Mouse (Mus musculus) neural tube, embryonic 10.5 days (tissue): ENCODE results near the gene Creb3l4.
A peak's percentile ranks its signal among the peaks of the same experiment; 100 is the strongest.
"Not testable (repeated sequence)": the region's sequence is repeated elsewhere in the genome, so short reads cannot be mapped to it uniquely, and the experiment has no call there.

Source experiments
- DNase-seq: peaks from one replicate; pipeline ENCODE4 v3.0.0-alpha.2; 2017; ENCODE audit warnings: low spot score; ENCODE audit errors: extremely low spot score

The Creb3l4 gene

DNA sequence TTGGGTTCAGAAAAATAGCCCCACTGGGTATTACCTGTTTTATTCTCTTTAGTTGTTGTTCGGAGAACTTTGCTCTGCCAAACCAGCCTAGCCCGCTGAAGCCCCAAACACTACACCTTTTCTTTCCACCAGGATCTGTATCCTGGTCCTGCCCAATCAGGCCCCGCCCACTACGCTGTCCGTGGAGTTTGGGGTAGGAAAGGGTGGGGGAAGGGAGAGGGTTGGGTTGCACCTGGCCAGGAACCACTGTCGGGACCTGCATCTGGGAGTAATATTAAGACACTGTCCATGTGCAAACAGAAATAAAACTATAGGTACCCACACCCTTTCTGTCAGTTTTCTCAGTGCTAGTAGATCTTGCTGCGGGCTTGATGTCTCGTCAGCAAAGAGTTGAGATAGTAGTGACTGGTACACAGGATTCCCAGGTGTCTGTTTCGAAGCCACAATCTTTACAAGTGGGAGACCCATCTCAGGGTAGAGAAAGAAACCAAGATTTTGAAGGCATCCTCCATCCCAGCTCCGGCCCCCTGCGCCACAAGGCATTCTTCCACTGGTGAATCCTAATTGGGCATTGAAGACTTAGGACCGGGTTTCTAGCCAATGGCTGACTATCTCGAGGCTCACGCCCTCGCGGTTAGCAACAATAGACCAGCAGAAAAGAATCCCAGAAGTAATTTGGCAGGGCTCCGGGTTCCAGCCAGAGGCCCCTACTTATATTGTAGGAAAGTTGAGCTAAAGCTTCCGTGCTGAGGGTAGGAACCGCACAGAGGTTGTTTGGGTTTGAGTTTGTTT is at the start of gene Creb3l4:
TSS of gene Creb3l4 (minus strand) at position 529 of the 792 bp plus-strand sequence.
- DNase-seq = peak; percentile 69

DNA sequence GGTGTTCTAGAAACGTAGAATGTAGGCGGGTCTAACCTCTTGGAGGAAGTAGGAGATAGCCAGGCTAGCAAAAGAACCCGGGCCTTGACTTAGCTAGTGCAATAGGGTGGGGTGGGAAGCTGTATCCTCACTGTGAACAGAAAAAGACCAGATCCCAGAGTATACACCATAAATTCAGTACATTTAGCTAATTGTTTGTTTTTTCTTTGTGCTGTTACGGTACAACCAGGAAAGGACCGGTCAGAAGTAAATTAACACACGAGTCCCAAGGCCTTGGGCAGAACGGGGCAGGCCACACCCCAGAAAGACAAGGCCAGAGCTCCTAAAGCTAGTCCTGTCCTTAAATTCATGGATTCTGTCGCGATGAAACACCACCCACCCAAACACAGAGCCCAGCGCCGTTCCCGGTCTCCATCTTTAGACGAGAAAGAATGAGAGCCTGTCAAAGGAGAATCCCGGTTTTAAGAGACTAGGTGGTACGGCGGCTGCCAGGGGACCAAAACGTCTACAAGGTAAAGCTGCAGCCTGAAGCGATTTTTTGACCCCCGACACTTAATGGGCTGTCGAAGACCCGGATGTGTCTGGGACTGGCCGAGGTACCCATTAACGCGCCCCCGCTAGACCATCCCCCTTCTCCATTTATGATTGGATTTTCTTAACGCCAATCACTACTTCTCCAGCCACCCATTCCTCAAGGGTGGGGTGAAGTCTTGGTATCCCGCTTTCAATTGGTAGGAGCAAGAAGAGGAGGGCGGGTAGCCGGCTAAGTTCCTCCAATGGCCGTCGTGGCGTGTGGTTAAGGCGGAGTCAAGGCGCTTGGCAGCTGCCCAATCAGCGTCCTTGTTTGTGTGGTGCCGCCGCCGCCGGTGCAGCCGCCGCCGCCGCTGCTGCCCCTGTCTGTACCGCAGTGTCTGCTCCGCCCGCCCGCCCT is 49.3 kb upstream of the Creb3l4 start, which contains the start of gene Gatad2b:
TSS of gene Gatad2b (plus strand) at position 834 of the 931 bp plus-strand sequence.
- DNase-seq = peak; percentile 100

DNA sequence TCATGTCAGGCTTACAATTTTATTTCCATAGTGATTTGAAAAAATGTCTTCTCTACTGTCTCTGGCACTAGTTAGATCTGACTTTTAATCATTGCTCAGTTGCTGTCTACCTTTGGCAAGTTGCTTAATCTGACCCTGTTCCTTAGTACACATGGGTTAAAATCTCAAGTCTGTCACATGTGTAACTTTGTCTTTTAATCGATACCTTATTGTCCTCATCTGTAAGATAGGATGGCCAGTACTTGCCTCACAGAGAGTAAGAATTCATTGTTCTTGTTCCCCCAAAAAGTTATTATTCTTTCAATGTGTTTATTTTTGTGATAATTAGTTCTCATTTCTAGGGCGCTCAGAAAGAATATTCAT is 48.7 kb upstream of the Creb3l4 start:
- no peak for DNase-seq

DNA sequence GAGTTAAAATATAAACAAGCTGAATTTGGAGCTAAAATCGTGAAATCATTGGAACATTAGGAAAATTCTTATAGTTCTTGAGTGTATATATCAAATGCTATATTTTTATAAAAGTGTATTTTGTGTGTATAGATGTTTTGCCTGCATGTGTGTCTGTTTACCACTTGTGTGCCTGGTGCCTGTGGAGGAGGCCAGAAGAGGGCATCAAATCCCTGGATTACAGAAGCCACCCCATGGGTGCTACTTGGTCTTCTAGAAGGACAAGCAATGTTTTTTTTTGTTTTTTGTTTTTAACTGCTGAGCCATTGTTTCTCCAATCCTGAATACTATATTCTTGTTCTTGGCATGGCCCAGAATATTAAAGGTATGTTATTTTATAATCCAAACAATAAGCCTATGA is 47.3 kb upstream of the Creb3l4 start:
- DNase-seq = no peak

DNA sequence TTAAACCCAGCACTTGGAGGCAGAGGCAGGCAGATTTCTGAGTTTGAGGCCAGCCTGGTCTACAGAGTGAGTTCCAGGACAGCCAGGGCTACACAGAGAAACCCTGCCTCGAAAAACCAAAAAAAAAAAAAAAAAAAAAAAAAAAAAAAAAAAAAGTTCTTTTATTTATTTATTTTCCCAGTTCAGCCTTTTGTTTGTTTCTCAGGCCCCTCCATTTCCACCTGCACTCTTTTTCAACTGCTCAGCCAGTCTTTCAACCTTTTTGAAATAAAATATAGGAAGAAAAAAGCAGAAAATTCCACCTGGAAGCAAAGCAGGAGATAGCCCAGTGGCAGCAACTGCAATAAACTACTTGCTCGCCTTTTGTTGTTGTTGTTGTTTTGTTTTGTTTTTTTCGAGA is 46.1 kb upstream of the Creb3l4 start:
- not testable (repeated sequence) for DNase-seq

DNA sequence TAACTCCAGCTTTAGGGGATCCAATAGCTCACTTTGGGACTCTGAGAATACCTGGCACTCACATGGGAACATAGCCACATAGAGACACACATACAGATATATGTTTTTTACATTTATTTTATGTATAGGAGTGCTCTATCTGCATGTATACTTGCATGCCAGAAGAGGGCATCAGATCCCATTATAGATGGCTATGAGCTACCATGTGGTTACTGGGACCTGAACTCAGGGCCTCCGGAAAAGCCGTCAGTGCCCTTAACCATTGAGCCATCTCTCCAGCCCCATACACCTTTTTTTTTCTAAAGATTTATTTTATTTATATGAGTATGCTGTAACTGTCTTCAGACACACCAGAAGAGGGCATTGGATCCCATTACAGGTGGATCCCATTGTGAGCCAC is 40.8 kb upstream of the Creb3l4 start:
- no peak for DNase-seq

DNA sequence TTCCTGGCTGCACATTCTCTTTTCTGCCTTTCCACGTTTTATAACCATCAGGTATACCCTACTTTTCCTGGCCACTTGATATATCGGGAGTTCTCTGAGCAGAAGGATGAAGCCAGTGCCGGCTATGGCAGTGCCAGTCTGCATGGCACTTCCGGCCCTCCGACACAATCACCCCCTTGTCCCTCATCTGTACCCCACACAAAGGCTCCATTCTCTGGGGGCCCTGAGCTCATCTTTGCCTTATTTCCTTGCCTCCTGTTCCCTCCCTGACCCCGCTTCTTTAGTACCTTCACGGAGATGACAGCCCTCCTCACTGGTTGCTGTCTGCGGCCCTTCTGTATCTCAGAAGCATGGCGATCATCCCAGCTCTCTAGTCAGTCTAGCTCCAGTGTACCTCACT is 37.4 kb upstream of the Creb3l4 start:
- no peak for DNase-seq

DNA sequence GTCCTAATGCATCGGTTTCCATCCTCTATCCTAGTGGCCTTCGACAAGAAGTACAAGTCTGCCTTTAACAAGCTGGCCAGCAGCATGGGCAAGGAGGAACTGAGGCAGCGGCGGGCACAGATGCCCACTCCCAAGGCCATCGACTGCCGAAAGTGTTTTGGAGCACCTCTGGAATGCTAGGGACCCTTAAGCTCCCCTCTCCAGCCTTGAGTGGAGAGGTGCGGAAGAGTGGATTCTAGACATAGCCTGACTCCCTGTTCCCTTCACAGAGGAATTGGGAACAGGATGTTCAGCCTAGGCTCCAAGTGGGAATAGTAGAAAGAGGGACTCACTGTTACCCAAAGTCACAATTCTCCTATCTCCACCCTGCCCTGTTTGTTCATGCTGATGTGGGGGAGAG is 36.4 kb upstream of the Creb3l4 start:
- DNase-seq = no peak

DNA sequence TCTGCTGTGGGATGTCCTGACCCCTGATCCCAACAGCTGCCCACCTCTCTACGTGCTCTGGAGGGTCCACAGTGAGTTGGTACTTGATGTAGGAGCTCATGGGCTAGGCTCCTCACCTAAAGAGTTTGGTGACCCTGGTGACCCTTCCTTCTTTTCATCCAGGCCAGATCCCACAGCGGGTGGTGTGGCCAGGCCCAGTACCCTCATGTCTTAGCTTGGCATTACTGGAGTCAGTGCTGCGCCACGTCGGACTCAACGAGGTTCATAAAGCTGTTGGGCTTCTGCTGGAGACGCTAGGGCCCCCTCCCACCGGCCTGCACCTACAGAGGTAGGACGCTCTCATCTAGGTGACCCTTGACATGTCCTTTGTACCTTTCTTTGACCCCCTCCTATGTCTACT is 35.9 kb upstream of the Creb3l4 start:
- no peak for DNase-seq

DNA sequence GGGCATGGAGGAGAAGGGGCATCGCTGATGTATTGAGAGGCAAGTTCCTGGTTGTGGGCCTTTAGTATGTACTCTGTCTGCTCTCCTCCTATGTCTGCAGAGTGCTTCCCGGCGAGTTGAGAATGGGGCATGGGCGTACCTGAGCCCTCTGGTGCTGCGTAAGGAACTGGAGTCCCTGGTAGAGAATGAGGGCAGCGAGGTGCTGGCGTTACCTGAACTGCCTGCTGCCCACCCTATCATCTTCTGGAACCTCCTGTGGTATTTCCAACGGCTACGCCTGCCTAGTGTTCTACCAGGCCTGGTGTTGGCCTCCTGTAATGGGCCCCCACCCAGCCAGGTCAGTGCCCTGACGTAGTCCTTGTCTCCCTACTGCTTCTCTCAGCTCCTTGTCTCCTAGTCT is 34.9 kb upstream of the Creb3l4 start:
- DNase-seq = no peak

DNA sequence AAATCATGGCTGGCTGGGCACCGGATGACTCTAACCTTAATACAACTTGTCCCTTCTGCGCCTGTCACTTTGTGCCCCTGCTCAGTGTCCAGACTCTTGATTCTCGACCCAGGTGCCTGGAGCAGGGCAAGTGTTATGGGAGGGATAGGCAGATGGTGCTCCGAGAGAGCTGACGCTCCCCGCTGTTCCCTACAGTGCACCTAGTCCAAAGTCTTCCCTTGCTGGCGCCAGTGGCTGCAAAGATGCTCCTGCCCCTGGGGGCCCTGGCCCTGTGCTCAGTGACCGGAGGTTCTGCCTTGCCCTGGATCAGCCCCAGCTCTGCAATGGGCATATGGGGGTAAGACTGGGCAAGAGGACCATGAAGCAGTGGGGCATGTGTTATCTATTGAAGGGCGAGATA is 34.5 kb upstream of the Creb3l4 start:
- DNase-seq = no peak

DNA sequence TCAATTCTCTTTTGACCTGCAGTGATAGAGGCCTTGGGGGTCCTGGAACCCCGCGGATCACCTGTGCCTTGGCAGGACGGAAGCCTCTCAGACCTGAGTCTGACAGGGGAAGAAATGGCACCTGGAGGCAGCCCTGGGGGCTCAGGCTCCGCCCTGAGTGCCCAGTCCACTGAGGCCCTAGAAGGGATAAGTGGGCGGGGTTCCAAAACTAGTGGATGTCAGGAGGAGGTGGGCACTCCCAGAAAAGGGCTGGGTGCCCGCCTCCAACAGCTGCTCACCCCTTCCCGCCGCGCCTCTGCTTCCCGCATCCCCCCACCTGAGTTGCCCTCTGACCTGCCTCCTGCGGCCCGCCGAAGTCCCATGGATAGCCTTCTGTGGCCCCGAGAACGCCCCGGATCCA is 33.5 kb upstream of the Creb3l4 start:
- no peak for DNase-seq

DNA sequence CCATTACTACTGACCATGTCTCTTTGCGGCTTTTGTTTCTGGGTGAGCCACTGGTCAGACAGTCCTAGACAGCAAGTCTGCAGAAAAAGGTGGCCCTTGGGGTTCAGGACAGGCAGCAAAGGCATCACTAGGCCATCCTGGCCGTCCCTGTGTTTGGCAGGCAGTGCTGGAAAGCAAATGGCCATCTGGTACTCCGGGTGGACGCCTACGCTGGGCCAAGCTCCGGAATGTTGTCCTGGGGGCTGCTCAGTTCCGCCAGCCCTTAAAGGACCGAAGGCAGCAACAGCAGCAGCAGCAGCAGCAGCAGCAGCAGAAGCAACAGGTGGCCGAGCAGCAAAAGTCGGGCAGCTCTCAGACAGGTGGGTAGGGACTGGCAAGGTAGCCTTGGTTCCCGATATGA is 32.0 kb upstream of the Creb3l4 start:
- no peak for DNase-seq

DNA sequence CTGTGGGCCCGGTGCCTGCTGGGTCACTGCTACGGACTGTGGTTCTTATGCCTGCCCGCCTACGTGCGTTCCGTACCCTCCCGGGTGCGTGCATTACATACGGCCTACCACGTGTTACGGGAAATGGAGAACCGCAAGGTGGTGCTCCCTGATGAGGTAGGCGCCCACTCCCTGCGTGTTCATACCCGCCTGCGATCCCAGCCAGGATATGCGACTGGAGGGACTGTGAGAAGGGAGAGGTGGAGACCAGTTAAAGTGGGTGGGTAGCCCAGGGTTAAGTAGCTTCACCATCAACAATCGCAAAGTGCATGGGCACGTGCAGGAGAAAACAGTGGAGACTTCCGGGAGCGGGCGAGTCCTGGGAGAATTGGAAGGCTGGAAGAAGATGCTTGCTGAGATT is 30.5 kb upstream of the Creb3l4 start:
- DNase-seq = no peak

DNA sequence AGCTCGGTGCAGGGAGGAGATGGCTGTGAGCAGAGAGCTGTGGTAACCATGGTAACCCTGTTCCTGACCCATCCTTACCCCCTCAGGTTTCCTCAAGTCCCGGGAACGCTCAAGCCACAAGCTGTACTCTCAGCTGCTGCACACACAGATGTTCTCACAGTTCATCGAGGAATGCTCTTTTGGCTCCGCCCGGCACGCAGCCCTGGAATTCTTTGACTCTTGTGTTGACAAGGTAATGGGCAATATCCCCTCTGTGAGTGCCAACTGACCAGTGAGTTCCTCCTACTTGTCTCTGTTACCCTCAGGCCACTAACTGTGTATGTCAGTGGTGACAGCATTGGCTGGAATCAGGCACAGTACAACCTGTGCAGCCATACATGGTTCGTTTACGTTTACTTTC is 28.9 kb upstream of the Creb3l4 start:
- DNase-seq = no peak

DNA sequence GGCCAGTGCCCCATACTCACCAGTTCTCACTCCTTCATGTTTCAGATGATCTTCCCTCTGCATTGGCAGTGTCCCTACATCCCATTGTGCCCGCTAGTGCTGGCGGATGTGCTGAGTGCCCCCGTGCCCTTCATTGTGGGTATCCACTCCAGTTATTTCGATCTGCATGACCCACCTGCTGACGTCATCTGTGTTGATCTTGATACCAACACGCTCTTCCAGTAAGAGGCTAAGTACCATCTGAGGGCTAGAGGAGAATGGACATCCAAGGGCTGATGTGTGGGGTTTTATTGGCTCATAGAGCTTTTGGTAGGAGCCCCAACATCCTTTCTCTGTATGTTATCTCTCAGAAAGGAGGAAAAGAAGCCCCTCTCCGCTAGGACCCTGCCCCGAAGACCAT is 27.5 kb upstream of the Creb3l4 start:
- DNase-seq = no peak

DNA sequence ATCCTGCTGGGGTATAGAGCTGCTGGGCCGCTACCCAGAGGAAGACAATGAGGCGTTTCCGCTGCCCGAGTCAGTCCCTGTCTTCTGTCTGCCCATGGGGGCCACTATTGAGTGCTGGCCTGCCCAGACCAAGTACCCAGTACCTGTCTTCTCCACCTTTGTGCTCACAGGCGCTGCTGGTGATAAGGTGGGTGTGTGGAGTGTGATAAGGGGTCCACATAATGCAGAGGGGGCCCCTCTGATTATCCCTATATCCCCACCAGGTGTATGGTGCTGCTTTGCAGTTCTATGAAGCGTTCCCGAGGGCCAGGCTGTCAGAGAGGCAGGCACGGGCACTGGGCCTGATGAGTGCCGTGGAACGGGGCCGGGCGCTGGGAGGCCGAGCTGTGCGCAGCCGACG is 25.7 kb upstream of the Creb3l4 start:
- no peak for DNase-seq

DNA sequence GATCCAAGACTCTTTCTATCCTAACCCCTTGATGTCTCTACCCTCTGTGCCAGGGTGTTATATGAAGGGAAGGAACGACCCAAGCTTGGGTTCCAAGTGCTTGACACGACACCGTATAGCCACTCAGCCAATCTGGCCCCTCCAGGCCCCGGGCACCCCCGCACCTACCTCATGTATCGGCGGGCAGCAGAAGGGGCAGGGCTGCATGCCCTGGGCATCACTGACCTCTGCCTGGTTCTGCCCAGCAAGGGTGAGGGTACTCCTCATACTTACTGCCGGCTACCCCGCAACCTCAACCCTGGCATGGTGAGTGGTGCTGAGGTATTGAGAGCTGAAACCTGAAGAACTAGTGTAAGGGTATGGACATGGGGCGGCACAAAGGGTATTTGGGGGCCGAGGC is 24.9 kb upstream of the Creb3l4 start:
- DNase-seq = no peak

DNA sequence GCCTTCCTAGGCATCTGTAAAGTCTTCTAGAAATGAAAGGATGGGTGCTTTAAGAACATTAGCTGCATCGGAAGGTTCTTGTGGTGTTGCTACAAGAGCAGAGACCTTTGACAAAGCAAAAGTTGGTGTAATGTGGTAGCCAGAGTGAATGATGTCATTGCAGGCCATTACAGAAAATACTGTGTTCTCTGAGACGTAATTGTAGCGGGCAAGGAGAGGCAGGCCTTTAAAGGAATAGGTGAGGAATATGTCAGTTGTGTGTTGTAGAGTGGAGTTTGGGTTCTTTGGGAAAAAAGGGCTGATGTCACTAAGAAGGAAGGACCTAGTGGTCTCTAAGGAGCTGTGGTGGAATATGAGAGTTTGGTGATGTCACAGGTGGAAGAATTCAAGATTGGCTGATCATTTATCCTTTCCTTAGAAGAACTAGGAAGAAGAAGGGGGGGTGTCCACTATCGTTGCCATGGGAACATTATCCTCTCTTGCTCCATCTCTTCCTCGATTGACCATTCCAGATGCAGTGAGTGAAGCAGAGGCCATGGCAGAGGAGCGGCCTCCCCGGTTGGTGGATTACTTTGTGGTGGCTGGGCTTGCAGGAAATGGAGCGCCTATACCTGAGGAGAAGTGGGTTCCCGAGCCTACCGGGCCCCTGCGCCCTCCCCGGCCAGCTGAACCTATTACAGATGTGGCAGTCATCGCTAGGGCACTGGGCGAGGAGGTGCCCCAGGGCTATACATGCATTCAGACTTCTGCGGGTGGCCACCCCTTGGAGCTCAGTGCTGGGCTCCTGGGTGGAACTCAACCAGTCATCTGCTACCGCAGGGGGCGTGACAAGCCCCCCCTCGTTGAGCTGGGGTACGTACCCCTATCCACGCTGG is 23.8 kb upstream of the Creb3l4 start:
- no peak for DNase-seq

DNA sequence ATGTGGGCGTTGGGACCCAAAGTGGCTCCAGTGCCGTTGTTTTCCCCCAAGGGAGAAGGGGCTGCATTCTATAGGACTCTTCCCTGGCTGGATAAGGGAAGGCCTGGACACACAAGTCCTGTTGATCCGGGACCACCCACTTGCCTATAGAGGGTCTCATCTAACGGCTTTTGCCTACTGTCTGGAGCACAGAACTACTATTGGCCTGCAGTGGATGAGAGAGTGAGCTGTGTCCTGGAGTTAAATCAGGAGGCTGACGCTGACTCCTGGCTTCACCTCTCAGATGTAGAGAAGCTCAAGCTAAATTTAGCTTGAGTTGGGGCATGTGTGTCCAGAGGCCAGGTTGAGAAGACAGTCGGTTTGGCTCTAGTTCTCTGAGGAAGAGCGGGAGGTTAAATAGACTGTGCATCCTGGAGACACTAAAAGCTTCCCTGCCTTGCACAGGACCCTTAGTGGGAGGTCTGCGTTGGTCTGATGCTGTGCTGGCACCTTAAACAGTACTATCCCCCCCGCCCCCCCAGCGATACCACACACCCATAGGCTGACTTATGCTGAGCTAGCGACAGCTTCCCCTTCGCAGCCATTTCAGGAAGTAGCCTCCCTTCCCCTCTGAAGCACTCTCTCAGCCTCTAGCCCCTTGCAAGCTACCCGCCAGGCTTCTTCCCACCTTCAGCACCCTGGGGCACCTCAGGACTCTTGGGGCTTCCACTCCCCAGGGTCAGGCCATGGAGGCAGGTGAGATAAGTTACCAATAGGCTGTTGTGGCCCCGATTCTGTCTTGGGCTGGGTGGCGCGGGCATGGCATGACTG is 22.8 kb upstream of the Creb3l4 start:
- no peak for DNase-seq
